In genomic region chr10:56114951-56115635, GRCm38 (mm10) we compare ENCODE assay signal across 8 mouse cellular contexts. TPM values are rescaled to one million over a fixed set of nuclear protein-coding genes. Genes with fewer than 3 reads are reported as not detected.
DNase-seq lines count a peak whose midpoint lies in the region; ATAC-seq and TF ChIP-seq lines count a peak whose summit lies in the region.

No protein-coding gene starts in this region.

- intact Hi-C loops in heart, adult 2 months (cut with DNase I): no loop called here

- peak overlapping the region; percentile 68 for H3K9ac ChIP-seq in embryonic facial prominence, embryonic 12.5 days
- peak overlapping the region; percentile 64 for H3K9ac ChIP-seq in heart, adult 2 months (ENCODE audit: low read depth, low read length)
- peak overlapping the region; percentile 84 for H3K9ac ChIP-seq in midbrain, embryonic 11.5 days (ENCODE audit: low read length)

- peak; percentile 92 for ATAC-seq in embryonic facial prominence, embryonic 12.5 days (ENCODE audit: insufficient number of reproducible peaks, insufficient read depth, low FRiP score, low TSS enrichment)
- ATAC-seq in midbrain, embryonic 11.5 days (ENCODE audit: low FRiP score): peak; percentile 92

- no peaks in the 10 kb centered on the region for H3K79me2 ChIP-seq in heart, adult 2 months (replicated peaks; ENCODE audit: control insufficient read depth, insufficient read depth, low read length)

- peak overlapping the region; percentile 49 for H3K4me3 ChIP-seq in embryonic facial prominence, embryonic 12.5 days
- peak overlapping the region; percentile 66 for H3K4me3 ChIP-seq in heart, adult 2 months
- H3K4me3 ChIP-seq in limb, embryonic 10.5 days: peak overlapping the region; percentile 71
- H3K4me3 ChIP-seq in midbrain, embryonic 11.5 days (ENCODE audit: low read depth, low read length): peak overlapping the region; percentile 51

- peak; percentile 61 for DNase-seq in adrenal gland, postnatal 25 days
- DNase-seq in heart, adult 2 months: peak; percentile 71 to 78
- DNase-seq in kidney, adult 18-20 months: peak; percentile 57
- peak; percentile 85 for DNase-seq in limb, embryonic 10.5 days (ENCODE audit: low spot score)
- DNase-seq in midbrain, embryonic 11.5 days (ENCODE audit: low spot score, missing footprints): peak; percentile 97
- DNase-seq in right cerebral cortex, postnatal 4 days: peak; percentile 75
- DNase-seq in c-Kit-positive CD71-positive TER-119-positive erythroid progenitor cells, embryonic 14.5 days (ENCODE audit: low spot score): no peak

- no peaks in the 10 kb centered on the region for H3K27me3 ChIP-seq in embryonic facial prominence, embryonic 12.5 days
- no peaks in the 10 kb centered on the region for H3K27me3 ChIP-seq in heart, adult 2 months (ENCODE audit: control insufficient read depth, insufficient read depth, low read length)
- H3K27me3 ChIP-seq in limb, embryonic 10.5 days (ENCODE audit: low read depth, poor library complexity, severe bottlenecking): no peaks in the 10 kb centered on the region
- H3K27me3 ChIP-seq in midbrain, embryonic 11.5 days (ENCODE audit: control insufficient read depth, insufficient read depth, low read length): no peaks in the 10 kb centered on the region

- H3K4me2 ChIP-seq in embryonic facial prominence, embryonic 12.5 days (replicated peaks): peak overlapping the region; percentile 93
- peak overlapping the region; percentile 66 for H3K4me2 ChIP-seq in midbrain, embryonic 11.5 days

- under 1% methylated on average over 50 of the region's 50 CpGs for WGBS in embryonic facial prominence, embryonic 12.5 days
- 4% methylated on average over 50 of the region's 50 CpGs for WGBS in heart, adult 2 months
- WGBS in limb, embryonic 10.5 days: under 1% methylated on average over 50 of the region's 50 CpGs
- under 1% methylated on average over 50 of the region's 50 CpGs for WGBS in midbrain, embryonic 11.5 days

- TF ChIP-seq CTCF in heart, adult 2 months (IDR thresholded peaks at IDR 0.05): peak; percentile 30

- TF ChIP-seq POLR2A in heart, adult 2 months (IDR thresholded peaks at IDR 0.05; ENCODE audit: insufficient read depth, low read depth, low read length): no peak

- no peaks in the 10 kb centered on the region for H3K36me3 ChIP-seq in embryonic facial prominence, embryonic 12.5 days
- H3K36me3 ChIP-seq in heart, adult 2 months (ENCODE audit: control insufficient read depth, insufficient read depth, low read length): no peaks in the 10 kb centered on the region
- H3K36me3 ChIP-seq in limb, embryonic 10.5 days: no peaks in the 10 kb centered on the region
- no peaks in the 10 kb centered on the region for H3K36me3 ChIP-seq in midbrain, embryonic 11.5 days (ENCODE audit: control insufficient read depth, insufficient read depth, low read length)

- H3K27ac ChIP-seq in embryonic facial prominence, embryonic 12.5 days: peak overlapping the region; percentile 62
- peak overlapping the region; percentile 16; the same call in 1 of the 2 replicates for H3K27ac ChIP-seq in heart, adult 2 months
- H3K27ac ChIP-seq in limb, embryonic 10.5 days: peak overlapping the region; percentile 94
- H3K27ac ChIP-seq in midbrain, embryonic 11.5 days (ENCODE audit: low read depth, low read length): peak overlapping the region; percentile 72

- H3K4me1 ChIP-seq in embryonic facial prominence, embryonic 12.5 days: peaks cover 7% of the 10 kb centered on the region; the same call in 1 of the 2 replicates
- H3K4me1 ChIP-seq in heart, adult 2 months (ENCODE audit: control insufficient read depth, insufficient read depth, low read length): no peaks in the 10 kb centered on the region
- H3K4me1 ChIP-seq in limb, embryonic 10.5 days: peaks cover 10% of the 10 kb centered on the region
- no peaks in the 10 kb centered on the region; the same call in 1 of the 2 replicates for H3K4me1 ChIP-seq in midbrain, embryonic 11.5 days (ENCODE audit: control insufficient read depth, insufficient read depth, low read length)

- no peak for TF ChIP-seq EP300 in heart, adult 2 months (IDR thresholded peaks at IDR 0.05; ENCODE audit: insufficient read depth, low read depth, low read length)

- H3K9me3 ChIP-seq in embryonic facial prominence, embryonic 12.5 days: no peaks in the 10 kb centered on the region
- H3K9me3 ChIP-seq in limb, embryonic 10.5 days (replicated peaks): no peaks in the 10 kb centered on the region
- no peaks in the 10 kb centered on the region for H3K9me3 ChIP-seq in midbrain, embryonic 11.5 days (ENCODE audit: control insufficient read depth, low read length)

RNA-seq across cellular contexts. Expression of gene Msl3l2, which starts 8.4 kb away (rescaled TPM):
- total RNA-seq in adrenal gland, postnatal 25 days (2021): 10.2 and 10.5 TPM in 2 replicates
- polyA plus RNA-seq in embryonic facial prominence, embryonic 12.5 days (2016; fragmentation: Nextera tagmentation; extraction: Ambion mirVana): 12.3 and 13.7 TPM in 2 replicates
- total RNA-seq in heart, adult 2 months (2021): 1 to 10 TPM; 1.9 to 2.4 TPM
- polyA plus RNA-seq in heart, adult 2 months (2012; rRNA removed): 0.94 and 1.4 TPM in 2 replicates
- 7.1 and 7.8 TPM in 2 replicates for polyA plus RNA-seq in limb, embryonic 10.5 days (2016; fragmentation: Nextera tagmentation; extraction: Ambion mirVana)
- polyA plus RNA-seq in midbrain, embryonic 11.5 days (2014; fragmentation: Nextera tagmentation; extraction: Ambion mirVana): 5.4 and 7.5 TPM in 2 replicates

Comparison
In these comparisons a context has a peak if more than half of its experiments do, and no peak if none do; other contexts are left out.
1. H3K27ac ChIP-seq: peak in every context shown above with its lines; median percentile 94 in limb, embryonic 10.5 days; 72 in midbrain, embryonic 11.5 days; 62 in embryonic facial prominence, embryonic 12.5 days; 16 in heart, adult 2 months.